Mouse (Mus musculus): ENCODE measurements around the gene Phf23. TPM values are rescaled to one million over a fixed set of nuclear protein-coding genes. Genes with fewer than 3 reads are reported as not detected.
"Not testable (repeated sequence)": the region's sequence is repeated elsewhere in the genome, so short reads cannot be mapped to it uniquely, and the experiment has no call there.

Gene Phf23
- polyA plus RNA-seq, 1 experiment from 2014 or later = 28.8 TPM

DNA sequence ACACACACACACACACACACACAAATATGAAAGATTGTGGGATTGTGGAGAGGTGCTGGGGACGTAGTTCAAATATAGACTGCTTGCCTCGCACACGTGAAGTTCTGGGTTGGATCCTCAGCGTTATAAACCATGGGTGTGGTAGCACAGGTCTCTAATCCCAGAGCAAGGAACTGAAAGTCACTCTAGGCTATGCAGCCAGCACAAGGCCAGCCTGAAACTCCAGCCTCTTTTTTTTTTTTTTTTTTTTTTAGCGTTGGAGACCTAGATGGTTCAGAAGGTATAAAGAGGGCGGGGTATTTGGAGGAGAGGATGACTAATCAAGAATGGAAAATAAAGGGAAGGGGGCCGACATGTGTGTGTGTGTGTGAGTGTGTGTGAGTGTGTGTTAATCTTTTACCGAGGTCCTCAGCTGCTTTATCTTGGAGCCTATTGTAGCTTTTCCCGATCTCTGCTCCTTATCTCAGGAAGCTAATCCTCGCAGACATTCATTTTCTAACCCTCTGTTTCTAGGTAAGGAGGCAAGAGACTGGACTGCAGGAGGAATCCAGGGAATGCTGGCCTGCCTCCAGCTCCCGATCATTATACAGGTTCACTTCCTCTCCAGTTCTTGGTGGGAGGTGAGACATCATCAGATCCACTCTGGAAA lies 42.2 kb upstream of the Phf23 start:
- no peak for ATAC-seq (ENCODE audit: low read depth)
- peaks cover 4% of the 10 kb centered on the region; the same call in 1 of the 2 replicates for H3K4me1 ChIP-seq (ENCODE audit: control insufficient read depth, insufficient read depth, low read length)
- no peaks in the 10 kb centered on the region for H3K27me3 ChIP-seq (ENCODE audit: control insufficient read depth, insufficient read depth, low read length)

DNA sequence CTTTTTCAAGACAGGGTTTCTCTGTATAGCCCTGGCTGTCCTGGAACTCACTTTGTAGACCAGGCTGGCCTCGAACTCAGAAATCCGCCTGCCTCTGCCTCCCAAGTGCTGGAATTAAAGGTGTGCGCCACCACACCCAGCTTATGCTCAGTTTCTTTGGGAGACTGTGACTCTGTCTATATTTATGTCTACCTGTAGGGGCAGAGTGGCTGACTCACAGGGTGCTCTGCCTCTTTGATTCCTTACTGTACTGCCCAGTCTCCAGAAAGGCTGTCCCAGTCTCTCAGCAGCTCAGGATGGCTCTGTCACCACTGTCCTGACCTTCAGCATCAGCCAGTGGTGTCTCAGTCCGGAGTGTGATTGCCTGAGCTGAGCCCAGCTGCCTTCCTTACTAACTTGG lies 40.0 kb upstream of the Phf23 start:
- not testable (repeated sequence) for H3K27me3 ChIP-seq (ENCODE audit: control insufficient read depth, insufficient read depth, low read length); H3K4me2 ChIP-seq (ENCODE audit: low read depth, low read length); H3K9ac ChIP-seq (replicated peaks; ENCODE audit: low read depth, low read length); H3K4me3 ChIP-seq (ENCODE audit: low read depth, low read length); H3K9me3 ChIP-seq (ENCODE audit: control insufficient read depth, low read length); H3K36me3 ChIP-seq (ENCODE audit: control insufficient read depth, insufficient read depth, low read length); H3K4me1 ChIP-seq (ENCODE audit: control insufficient read depth, insufficient read depth, low read length); H3K27ac ChIP-seq (ENCODE audit: low read depth, low read length); ATAC-seq (ENCODE audit: low read depth)
- 84% methylated on average over 4 of the region's 4 CpGs for WGBS

More for the DNA sequence above, 42.2 kb upstream of the Phf23 start:
- Histone ChIP-seq H3K36me3 (ENCODE audit: control insufficient read depth, insufficient read depth, low read length) (no peaks in the 10 kb centered on the region), H3K4me3 (ENCODE audit: low read depth, low read length) (no peak overlapping the region), H3K9me3 (ENCODE audit: control insufficient read depth, low read length) (no peaks in the 10 kb centered on the region), H3K27ac (ENCODE audit: low read depth, low read length) (no peak overlapping the region), H3K4me2 (ENCODE audit: low read depth, low read length) (no peak overlapping the region), H3K9ac (replicated peaks; ENCODE audit: low read depth, low read length) (no peak overlapping the region)
- 73% methylated on average over 11 of the region's 11 CpGs for WGBS

DNA sequence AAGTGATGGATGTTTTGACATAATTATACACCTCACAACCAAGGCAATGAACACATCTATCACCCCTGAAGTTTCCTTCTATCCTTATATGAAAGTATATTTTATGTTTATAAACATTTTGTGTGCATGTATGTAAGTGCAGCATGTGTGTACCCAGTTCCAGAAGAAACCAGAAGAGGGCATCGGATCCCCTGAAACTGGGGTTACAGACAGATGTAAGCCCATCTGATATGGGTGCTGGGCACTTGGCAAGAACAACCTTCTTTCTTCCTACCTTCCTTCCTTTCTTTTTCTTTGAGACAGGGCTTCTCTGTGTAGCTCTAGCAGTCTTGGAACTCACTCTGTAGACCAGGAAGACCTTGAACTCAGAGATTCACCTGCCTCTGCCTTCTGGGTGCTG lies 39.4 kb upstream of the Phf23 start:
- ATAC-seq (ENCODE audit: low read depth) = no peak
- no peaks in the 10 kb centered on the region for H3K36me3 ChIP-seq (ENCODE audit: control insufficient read depth, insufficient read depth, low read length)
- H3K9me3 ChIP-seq (ENCODE audit: control insufficient read depth, low read length) = no peaks in the 10 kb centered on the region
- H3K27ac ChIP-seq (ENCODE audit: low read depth, low read length) = no peak overlapping the region
- H3K4me2 ChIP-seq (ENCODE audit: low read depth, low read length) = no peak overlapping the region
- no peaks in the 10 kb centered on the region for H3K27me3 ChIP-seq (ENCODE audit: control insufficient read depth, insufficient read depth, low read length)
- no peak overlapping the region for H3K9ac ChIP-seq (replicated peaks; ENCODE audit: low read depth, low read length)
- 76% methylated on average over 1 of the region's 1 CpGs for WGBS
- no peak overlapping the region for H3K4me3 ChIP-seq (ENCODE audit: low read depth, low read length)
- H3K4me1 ChIP-seq (ENCODE audit: control insufficient read depth, insufficient read depth, low read length) = no peaks in the 10 kb centered on the region

DNA sequence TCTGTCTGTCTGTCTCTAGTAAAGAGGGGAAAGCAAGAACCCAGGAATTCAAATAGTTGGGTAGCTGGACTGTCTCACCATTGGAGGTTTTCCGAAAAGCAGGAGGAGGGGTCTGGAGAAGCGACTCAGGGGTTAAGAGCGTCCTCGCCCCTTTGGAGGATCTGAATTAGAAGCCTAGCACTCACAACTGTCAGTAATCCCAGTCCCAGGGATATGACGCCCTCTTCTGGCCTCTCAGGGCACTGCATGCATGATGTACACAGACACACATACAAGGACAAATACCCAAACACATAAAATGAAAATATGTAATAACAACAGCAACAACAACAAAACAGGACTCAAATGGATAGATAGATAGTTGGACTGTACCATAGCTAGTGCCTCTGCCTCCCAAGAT lies 35.0 kb upstream of the Phf23 start:
- no peaks in the 10 kb centered on the region for H3K9me3 ChIP-seq (ENCODE audit: control insufficient read depth, low read length)
- no peaks in the 10 kb centered on the region for H3K36me3 ChIP-seq (ENCODE audit: control insufficient read depth, insufficient read depth, low read length)
- no peak overlapping the region for H3K27ac ChIP-seq (ENCODE audit: low read depth, low read length)
- H3K9ac ChIP-seq (replicated peaks; ENCODE audit: low read depth, low read length) = no peak overlapping the region
- peaks cover 27% of the 10 kb centered on the region for H3K27me3 ChIP-seq (ENCODE audit: control insufficient read depth, insufficient read depth, low read length)
- H3K4me1 ChIP-seq (ENCODE audit: control insufficient read depth, insufficient read depth, low read length) = peaks cover 5% of the 10 kb centered on the region; the same call in 1 of the 2 replicates
- no peak overlapping the region for H3K4me3 ChIP-seq (ENCODE audit: low read depth, low read length)
- 34% methylated on average over 5 of the region's 5 CpGs for WGBS
- H3K4me2 ChIP-seq (ENCODE audit: low read depth, low read length) = no peak overlapping the region
- no peak for ATAC-seq (ENCODE audit: low read depth)

DNA sequence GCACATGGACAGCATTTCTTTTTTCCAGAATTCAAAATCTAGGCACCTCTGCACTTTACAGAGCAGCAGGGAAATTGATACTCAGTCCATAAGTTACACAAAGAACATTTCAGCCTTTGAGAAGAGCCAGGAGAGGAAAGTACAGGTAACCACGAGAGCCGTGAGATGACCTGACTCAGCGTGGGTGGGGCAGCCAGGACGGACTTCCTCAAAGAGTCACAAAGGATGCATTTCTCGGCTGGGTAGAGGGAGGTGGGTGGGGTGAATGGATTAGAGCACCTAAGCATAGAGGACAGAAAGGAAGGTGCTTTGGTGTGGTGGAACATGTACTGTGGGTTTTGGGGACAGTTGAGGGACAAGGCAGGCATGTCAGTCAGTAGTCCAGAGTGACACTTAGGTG lies 33.7 kb upstream of the Phf23 start:
- WGBS = 55% methylated on average over 5 of the region's 5 CpGs
- Histone ChIP-seq H3K4me2 (ENCODE audit: low read depth, low read length) (no peak overlapping the region), H3K9me3 (ENCODE audit: control insufficient read depth, low read length) (no peaks in the 10 kb centered on the region), H3K4me1 (ENCODE audit: control insufficient read depth, insufficient read depth, low read length) (peaks cover 9% of the 10 kb centered on the region; the same call in 1 of the 2 replicates), H3K27ac (ENCODE audit: low read depth, low read length) (no peak overlapping the region), H3K27me3 (ENCODE audit: control insufficient read depth, insufficient read depth, low read length) (peaks cover 36% of the 10 kb centered on the region), H3K4me3 (ENCODE audit: low read depth, low read length) (no peak overlapping the region), H3K36me3 (ENCODE audit: control insufficient read depth, insufficient read depth, low read length) (no peaks in the 10 kb centered on the region), H3K9ac (replicated peaks; ENCODE audit: low read depth, low read length) (no peak overlapping the region)
- ATAC-seq (ENCODE audit: low read depth) = no peak

DNA sequence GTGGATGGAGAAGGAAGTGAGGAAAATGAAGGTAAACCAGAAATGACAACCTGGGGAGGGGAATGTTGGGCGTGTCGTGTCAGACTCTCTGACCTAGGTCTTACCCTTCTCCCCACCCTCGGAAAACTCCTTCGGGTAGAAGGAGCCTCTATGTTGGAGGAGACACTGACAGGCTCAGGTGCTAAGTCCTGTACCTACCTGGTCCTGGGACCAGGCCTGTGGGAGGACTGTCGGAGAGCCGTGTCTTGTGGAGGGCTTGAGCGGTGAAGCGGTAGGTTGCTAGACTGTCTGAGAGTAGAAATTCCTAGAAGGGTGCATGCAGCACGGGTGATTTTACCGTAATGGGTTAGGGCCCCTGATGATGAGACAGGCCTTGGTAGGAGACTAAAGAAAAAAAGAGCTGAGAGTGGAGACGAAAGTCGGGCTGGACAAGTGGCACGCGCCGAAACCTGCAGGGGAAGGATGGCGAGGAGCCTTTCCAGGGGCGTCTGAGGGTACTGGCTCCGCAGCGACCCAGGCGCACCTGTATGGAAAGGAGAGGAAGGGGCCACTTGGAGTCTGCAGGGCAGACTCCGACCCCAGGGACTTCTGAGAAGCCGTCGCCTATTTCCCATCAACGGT lies 30.8 kb upstream of the Phf23 start, which contains the start of gene Cldn7:
TSS of gene Cldn7 (plus strand) at position 130 of the 621 bp plus-strand sequence.
- no peaks in the 10 kb centered on the region for H3K9me3 ChIP-seq (ENCODE audit: control insufficient read depth, low read length)
- 11% methylated on average over 24 of the region's 24 CpGs for WGBS
- no peak within 1 kb of the TSS for H3K9ac ChIP-seq (replicated peaks; ENCODE audit: low read depth, low read length)
- H3K27me3 ChIP-seq (ENCODE audit: control insufficient read depth, insufficient read depth, low read length) = peaks cover 48% of the 10 kb centered on the region
- H3K27ac ChIP-seq (ENCODE audit: low read depth, low read length) = no peak within 1 kb of the TSS
- H3K36me3 ChIP-seq (ENCODE audit: control insufficient read depth, insufficient read depth, low read length) = peaks cover 14% of the 10 kb centered on the region
- H3K4me2 ChIP-seq (ENCODE audit: low read depth, low read length) = no peak within 1 kb of the TSS
- no peak for ATAC-seq (ENCODE audit: low read depth)
- H3K4me1 ChIP-seq (ENCODE audit: control insufficient read depth, insufficient read depth, low read length) = peaks cover 9% of the 10 kb centered on the region; the same call in 1 of the 2 replicates
- no peak within 1 kb of the TSS; the same call in 1 of the 2 replicates for H3K4me3 ChIP-seq (ENCODE audit: low read depth, low read length)

DNA sequence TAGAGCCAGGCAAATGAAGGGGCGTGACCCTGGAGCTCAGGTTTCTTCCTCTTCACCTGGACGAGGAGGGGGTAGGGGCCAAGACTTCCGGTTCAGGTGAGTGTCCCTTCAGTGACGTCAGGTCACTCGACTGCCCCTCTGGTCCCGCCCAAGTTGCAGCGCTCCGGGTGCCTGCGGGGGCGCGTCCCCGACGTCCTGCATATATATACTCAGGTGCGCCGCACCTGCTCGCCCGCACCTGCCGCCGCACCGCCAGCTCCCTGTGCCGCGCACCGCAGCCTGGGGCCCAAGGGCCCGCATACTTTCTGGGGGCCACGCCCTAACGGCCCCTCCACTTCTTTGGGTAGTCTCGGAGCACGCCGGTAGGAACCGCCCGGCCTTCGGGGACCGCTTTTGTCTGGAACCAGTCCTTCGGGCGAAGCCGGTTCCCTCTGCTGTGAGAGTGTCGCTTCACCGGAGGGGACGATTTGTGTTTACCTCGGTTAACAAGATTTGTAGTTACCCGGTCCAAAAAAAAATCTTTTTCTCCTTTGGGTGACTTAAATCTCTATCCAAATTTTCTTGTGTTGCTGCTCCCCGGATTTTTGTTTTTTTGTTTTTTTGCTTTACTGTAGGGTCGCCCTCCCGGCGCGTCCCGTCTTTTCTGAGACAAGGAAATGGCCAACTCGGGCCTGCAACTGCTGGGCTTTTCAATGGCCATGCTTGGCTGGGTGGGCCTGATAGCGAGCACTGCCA lies 30.1 kb upstream of the Phf23 start:
- Histone ChIP-seq H3K27ac (ENCODE audit: low read depth, low read length) (no peak overlapping the region), H3K4me1 (ENCODE audit: control insufficient read depth, insufficient read depth, low read length) (peaks cover 9% of the 10 kb centered on the region; the same call in 1 of the 2 replicates), H3K4me3 (ENCODE audit: low read depth, low read length) (peak overlapping the region; percentile 21; the same call in 1 of the 2 replicates), H3K9me3 (ENCODE audit: control insufficient read depth, low read length) (no peaks in the 10 kb centered on the region), H3K36me3 (ENCODE audit: control insufficient read depth, insufficient read depth, low read length) (peaks cover 16% of the 10 kb centered on the region), H3K4me2 (ENCODE audit: low read depth, low read length) (no peak overlapping the region), H3K27me3 (ENCODE audit: control insufficient read depth, insufficient read depth, low read length) (peaks cover 48% of the 10 kb centered on the region), H3K9ac (replicated peaks; ENCODE audit: low read depth, low read length) (no peak overlapping the region)
- ATAC-seq (ENCODE audit: low read depth) = no peak
- 2% methylated on average over 49 of the region's 49 CpGs for WGBS

DNA sequence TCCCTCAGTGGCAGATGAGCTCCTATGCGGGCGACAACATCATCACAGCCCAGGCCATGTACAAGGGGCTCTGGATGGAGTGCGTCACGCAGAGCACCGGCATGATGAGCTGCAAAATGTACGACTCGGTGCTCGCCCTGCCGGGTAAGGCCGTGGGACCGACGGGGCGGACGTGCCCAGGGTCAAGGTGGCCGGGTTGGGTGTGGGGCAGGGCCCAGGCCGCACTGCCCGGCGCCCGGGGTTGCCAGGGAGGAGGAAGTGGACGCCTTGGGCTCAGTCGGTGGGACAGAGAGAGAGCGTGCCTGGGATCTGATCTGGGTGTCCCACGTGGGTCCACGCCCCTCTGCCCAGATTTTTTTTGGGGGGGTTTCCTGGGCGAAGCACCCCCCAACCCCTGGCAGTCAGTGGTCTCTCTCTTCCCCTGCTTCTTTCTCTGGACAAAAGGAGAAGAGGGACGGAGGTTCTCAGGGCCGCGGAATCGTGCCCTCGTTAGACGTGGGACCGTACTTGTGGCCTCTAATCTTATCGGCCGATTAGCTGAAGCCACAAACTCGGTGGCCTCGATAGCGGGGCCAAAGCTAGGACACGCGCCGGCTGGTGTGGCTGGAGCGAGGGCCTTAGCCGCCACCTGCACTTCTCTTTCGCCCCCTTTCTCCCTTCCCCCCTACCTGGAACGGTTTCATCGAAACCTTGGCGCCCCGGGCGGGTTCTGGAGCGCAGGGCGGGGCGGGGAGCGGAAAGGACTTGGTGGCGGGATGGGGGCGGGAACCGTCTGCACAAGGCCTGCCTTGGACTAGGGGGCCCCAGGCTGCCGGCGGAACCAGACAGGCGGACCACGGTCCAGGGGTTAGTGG lies 29.3 kb upstream of the Phf23 start:
- Histone ChIP-seq H3K9ac (replicated peaks; ENCODE audit: low read depth, low read length) (0 out of 2 replicates have a peak overlapping the region, but pooled peaks have one; percentile 28), H3K9me3 (ENCODE audit: control insufficient read depth, low read length) (no peaks in the 10 kb centered on the region), H3K4me2 (ENCODE audit: low read depth, low read length) (peak overlapping the region; percentile 38), H3K27me3 (ENCODE audit: control insufficient read depth, insufficient read depth, low read length) (peaks cover 48% of the 10 kb centered on the region), H3K4me1 (ENCODE audit: control insufficient read depth, insufficient read depth, low read length) (peaks cover 9% of the 10 kb centered on the region; the same call in 1 of the 2 replicates), H3K36me3 (ENCODE audit: control insufficient read depth, insufficient read depth, low read length) (peaks cover 19% of the 10 kb centered on the region), H3K27ac (ENCODE audit: low read depth, low read length) (no peak overlapping the region), H3K4me3 (ENCODE audit: low read depth, low read length) (peak overlapping the region; percentile 21; the same call in 1 of the 2 replicates)
- WGBS = under 1% methylated on average over 55 of the region's 59 CpGs
- no peak for ATAC-seq (ENCODE audit: low read depth)
